Mouse (Mus musculus) lung, postnatal 0 days (tissue): ENCODE measurements around the gene Srpr. TPM values are rescaled to one million over a fixed set of nuclear protein-coding genes. Genes with fewer than 3 reads are reported as not detected.
A peak's percentile ranks its signal among the peaks of the same experiment; 100 is the strongest.

Experiments used
- ATAC-seq: fragments of 200-750 bp; cut with Nextera tagmentation; 2 replicates; pipeline ENCODE4 v1.8.0; 2017; ENCODE audit warnings: moderate library complexity
- DNase-seq: peaks from one replicate; pipeline ENCODE4 v3.0.0-alpha.2; 2016; ENCODE audit warnings: low spot score
- H3K27ac ChIP-seq: fragments of 300-500 bp; sonication (generic); 2 replicates; pipeline ENCODE4 v1.5.1; 2014; ENCODE audit warnings: antibody characterized with exemption, mild to moderate bottlenecking, low read length, mixed read lengths
- H3K27me3 ChIP-seq: fragments of 300-500 bp; sonication (generic); replicated peaks from 2 replicates; pipeline ENCODE4 v1.6.1; 2014; ENCODE audit warnings: low read length, mixed read lengths; ENCODE audit not compliant: insufficient read depth
- H3K36me3 ChIP-seq: fragments of 300-500 bp; sonication (generic); 2 replicates; pipeline ENCODE4 v1.6.1; 2014; ENCODE audit warnings: low read length, mixed read lengths; ENCODE audit not compliant: insufficient read depth
- H3K4me1 ChIP-seq: fragments of 300-500 bp; sonication (generic); 2 replicates; pipeline ENCODE4 v1.6.1; 2014; ENCODE audit warnings: antibody characterized with exemption, low read depth, low read length, mixed read lengths; ENCODE audit not compliant: insufficient read depth
- H3K4me2 ChIP-seq: fragments of 300-500 bp; sonication (generic); replicated peaks from 2 replicates; pipeline ENCODE4 v1.6.1; 2014; ENCODE audit warnings: low read depth, mild to moderate bottlenecking, low read length, moderate library complexity, mixed read lengths
- H3K4me3 ChIP-seq: fragments of 300-500 bp; sonication (generic); 2 replicates; pipeline ENCODE4 v1.5.1; 2014; ENCODE audit warnings: low read depth, low read length
- H3K9ac ChIP-seq: fragments of 300-500 bp; sonication (generic); replicated peaks from 2 replicates; pipeline ENCODE4 v1.6.1; 2014; ENCODE audit warnings: low read depth, mild to moderate bottlenecking
- H3K9me3 ChIP-seq: fragments of 300-500 bp; sonication (generic); 2 replicates; pipeline ENCODE4 v1.6.1; 2016; ENCODE audit warnings: low read length, mixed read lengths
- CTCF ChIP-seq: IDR thresholded peaks from 2 replicates; pipeline ENCODE4 v1.5.1; 2016; ENCODE audit warnings: antibody characterized with exemption, mild to moderate bottlenecking
- EP300 ChIP-seq: IDR thresholded peaks from 2 replicates; pipeline ENCODE4 v1.6.1; 2016; ENCODE audit warnings: antibody characterized with exemption, mild to moderate bottlenecking, control low read depth
- WGBS: fragments of 180-500 bp; shearing (Covaris S2); extraction: QIAGEN DNeasy Blood & Tissue Kit; methylation state at CpG from one replicate; pipeline ENCODE4 v1.1.7; 2014; 5-methylcytosine and 5-hydroxymethylcytosine counted together
- polyA plus RNA-seq: library from polyadenylated mRNA; unstranded; fragments of >200 nt; fragmentation: Nextera tagmentation; extraction: Ambion mirVana; gene quantifications from 2 replicates; pipeline ENCODE4 v1.2.1, GENCODE M21; 2015

Srpr gene
- polyA plus RNA-seq, 1 experiment from 2014 or later: 125 TPM

DNA sequence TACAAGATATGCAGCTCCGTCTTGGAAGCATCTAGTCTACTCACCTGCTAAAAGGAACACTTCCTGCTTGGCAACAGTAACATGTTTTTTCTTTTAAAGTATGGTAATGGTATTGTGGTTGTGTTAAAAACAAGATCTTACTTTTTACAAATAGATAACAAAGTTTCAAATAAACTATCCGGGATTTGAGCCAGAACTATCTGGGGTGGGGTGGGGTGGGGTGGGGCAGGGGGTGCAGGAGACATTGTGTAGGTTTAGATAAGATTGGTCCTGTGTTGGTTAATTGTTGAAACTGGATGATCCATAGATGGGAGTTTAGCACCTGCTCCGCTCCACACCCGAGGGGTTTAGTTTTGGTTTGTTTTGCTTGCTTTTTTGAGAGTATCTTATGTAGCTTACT, 62.4 kb downstream of the Srpr start:
- no peaks in the 10 kb centered on the region for H3K36me3 ChIP-seq
- H3K4me2 ChIP-seq: no peak overlapping the region
- H3K4me1 ChIP-seq: no peaks in the 10 kb centered on the region
- WGBS: 72% methylated on average over 4 of the region's 4 CpGs
- no peaks in the 10 kb centered on the region for H3K9me3 ChIP-seq
- H3K9ac ChIP-seq: no peak overlapping the region
- no peak overlapping the region for H3K4me3 ChIP-seq
- no peak for ATAC-seq
- no peaks in the 10 kb centered on the region for H3K27me3 ChIP-seq
- H3K27ac ChIP-seq: no peak overlapping the region
- no peak for TF ChIP-seq EP300
- TF ChIP-seq CTCF: no peak
- no peak for DNase-seq

DNA sequence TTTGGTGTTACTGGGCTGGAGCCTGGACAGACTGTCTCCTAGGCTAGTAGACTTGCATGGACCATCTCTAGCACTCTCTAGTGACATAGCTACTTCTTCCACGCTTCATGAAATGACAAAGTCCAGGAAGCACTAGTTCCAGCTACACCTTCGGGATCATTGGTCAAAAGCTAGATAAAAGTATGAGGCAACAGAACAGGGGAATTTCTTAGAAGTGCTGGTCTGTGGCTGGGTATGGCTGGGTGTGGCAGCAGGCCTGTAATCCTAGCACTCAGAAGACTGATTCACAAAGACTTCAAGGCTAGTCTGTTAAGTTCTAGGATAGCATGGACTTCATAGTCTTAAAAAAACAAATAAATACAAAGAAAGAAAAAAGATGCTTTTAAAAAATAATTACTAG, 63.5 kb downstream of the Srpr start:
- TF ChIP-seq CTCF: no peak
- no peak for TF ChIP-seq EP300
- 76% methylated on average over 2 of the region's 2 CpGs for WGBS

DNA sequence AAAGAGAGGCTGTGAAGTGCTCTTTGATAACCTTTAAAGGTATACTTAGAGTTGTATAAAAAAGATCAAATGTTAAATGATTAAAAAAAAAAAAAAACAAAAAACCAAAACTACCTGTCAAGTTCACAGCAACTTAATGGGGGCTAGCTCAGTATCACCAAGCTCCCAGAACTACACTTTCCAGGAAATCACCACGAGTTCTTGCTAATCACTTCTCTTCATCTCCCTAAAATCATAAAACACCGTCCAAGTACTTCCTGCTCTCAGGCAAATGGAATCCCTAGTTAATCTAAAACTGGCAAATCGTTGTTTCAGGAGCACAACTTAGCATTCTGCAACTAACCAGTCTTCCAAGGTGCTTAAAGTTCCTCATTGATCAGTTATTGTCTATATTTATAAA, 64.5 kb downstream of the Srpr start:
- Histone ChIP-seq H3K4me1 (peaks cover 6% of the 10 kb centered on the region; the same call in 1 of the 2 replicates), H3K36me3 (no peaks in the 10 kb centered on the region), H3K9ac (no peak overlapping the region), H3K9me3 (no peaks in the 10 kb centered on the region), H3K4me2 (no peak overlapping the region), H3K27me3 (no peaks in the 10 kb centered on the region), H3K4me3 (no peak overlapping the region), H3K27ac (no peak overlapping the region)
- WGBS: 31% methylated on average over 3 of the region's 3 CpGs
- TF ChIP-seq EP300: no peak
- no peak for TF ChIP-seq CTCF
- DNase-seq: peak; percentile 39
- ATAC-seq: no peak

More for the DNA sequence above, 63.5 kb downstream of the Srpr start:
- H3K9ac ChIP-seq: no peak overlapping the region
- no peaks in the 10 kb centered on the region for H3K36me3 ChIP-seq
- no peak for DNase-seq
- no peak for ATAC-seq
- peaks cover 5% of the 10 kb centered on the region; the same call in 1 of the 2 replicates for H3K4me1 ChIP-seq
- no peak overlapping the region for H3K4me3 ChIP-seq
- H3K9me3 ChIP-seq: no peaks in the 10 kb centered on the region
- H3K27ac ChIP-seq: no peak overlapping the region
- no peak overlapping the region for H3K4me2 ChIP-seq
- no peaks in the 10 kb centered on the region for H3K27me3 ChIP-seq

DNA sequence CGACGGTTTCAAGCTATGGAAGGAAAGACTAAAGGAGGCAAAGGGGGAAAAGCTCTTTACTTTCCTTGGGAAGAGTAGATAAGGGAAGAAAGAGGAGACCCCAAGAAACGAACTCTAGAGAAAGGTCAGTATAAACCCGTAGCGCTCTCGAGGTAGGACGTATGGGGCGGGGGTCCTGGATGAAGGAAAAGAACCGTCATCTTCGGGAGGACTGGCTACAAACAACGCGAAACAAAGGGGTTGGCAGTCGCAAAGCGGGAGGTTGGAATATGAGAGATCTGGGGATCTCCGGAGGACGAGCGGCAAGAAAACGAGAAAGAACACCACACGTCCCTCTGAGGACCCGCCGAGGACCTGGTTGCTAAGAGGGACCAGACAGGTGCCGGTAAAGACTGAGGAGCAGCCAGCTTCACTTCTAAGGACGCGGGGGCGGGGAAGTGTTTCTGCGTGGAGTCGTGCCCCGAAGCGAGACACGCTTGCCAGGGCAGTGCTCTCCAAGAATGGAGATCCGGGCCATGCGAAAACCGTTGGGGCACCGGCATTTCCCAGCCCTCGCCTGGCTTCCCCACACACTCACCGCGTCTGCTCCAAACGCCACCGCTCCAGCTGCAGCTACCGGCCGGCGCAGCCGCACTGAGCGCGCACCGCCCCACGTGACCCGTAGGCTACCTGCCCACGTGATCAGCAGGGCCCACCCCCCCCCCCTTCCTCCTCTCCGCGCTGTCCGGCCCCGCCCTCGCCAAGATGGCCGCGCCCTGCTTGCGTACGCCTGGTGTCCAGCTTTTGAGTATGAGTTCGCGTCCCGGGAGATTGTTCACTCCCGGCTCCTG, 67.4 kb downstream of the Srpr start, which contains the start of the genes Fam118b and Rpusd4:
Gene Fam118b (minus strand): TSS at position 660 of the 830 bp plus-strand sequence.
Gene Rpusd4 (plus strand): TSS at position 720 of the 830 bp plus-strand sequence.
- Histone ChIP-seq H3K9ac (peak within 1 kb of the TSS; percentile 67), H3K27me3 (no peaks in the 10 kb centered on the region), H3K4me3 (peak within 1 kb of the TSS; percentile 74), H3K4me1 (peaks cover 6% of the 10 kb centered on the region; the same call in 1 of the 2 replicates), H3K4me2 (peak within 1 kb of the TSS; percentile 76), H3K27ac (peak within 1 kb of the TSS; percentile 59), H3K36me3 (0 out of 2 replicates have a peak, but pooled peaks cover 3% of the 10 kb centered on the region), H3K9me3 (no peaks in the 10 kb centered on the region)
- DNase-seq (peak; percentile 96), ATAC-seq (peak; percentile 97)
- no peak for TF ChIP-seq EP300
- TF ChIP-seq CTCF: no peak
- WGBS: under 1% methylated on average over 53 of the region's 62 CpGs

DNA sequence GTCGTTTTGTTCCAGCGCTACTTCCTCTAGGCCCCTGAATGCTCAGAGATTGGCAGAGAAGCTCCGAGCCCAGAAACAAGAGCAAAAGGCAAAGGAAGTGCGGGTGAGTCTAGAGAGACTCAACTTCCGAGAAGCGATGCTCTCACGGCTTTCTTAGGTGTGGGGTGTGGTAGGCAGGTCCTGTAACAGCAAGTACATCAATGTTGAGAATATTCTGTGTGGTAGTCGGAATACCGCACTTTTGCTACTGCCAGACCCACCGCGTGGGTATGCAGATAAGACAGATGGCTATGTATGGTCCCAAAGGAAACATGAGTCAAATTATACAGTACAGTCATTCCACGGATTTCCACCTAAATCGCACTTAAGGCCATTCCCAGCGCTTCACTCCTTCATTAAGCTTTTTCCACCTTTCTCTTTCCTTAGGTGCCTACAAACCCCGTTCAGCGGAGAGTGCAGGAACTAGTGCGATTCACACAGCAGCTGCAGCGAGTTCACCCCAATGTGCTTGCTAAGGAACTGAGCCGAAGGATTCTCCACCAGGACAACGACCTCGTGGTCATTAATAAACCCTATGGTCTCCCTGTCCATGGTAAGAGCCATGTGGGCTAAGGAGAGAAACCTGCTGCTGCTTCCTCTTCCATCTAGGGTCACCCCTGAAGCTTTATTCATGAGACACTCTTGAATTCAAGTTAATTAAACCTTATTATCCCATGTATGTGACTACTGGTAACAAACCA, 68.2 kb downstream of the Srpr start:
- Histone ChIP-seq H3K36me3 (0 out of 2 replicates have a peak, but pooled peaks cover 11% of the 10 kb centered on the region), H3K27me3 (no peaks in the 10 kb centered on the region), H3K4me2 (peak overlapping the region; percentile 76), H3K27ac (peak overlapping the region; percentile 59), H3K4me3 (peak overlapping the region; percentile 74), H3K4me1 (peaks cover 6% of the 10 kb centered on the region; the same call in 1 of the 2 replicates), H3K9ac (peak overlapping the region; percentile 63), H3K9me3 (no peaks in the 10 kb centered on the region)
- DNase-seq: no peak
- peak; percentile 14 for ATAC-seq
- no peak for TF ChIP-seq EP300
- WGBS: 2% methylated on average over 21 of the region's 21 CpGs

DNA sequence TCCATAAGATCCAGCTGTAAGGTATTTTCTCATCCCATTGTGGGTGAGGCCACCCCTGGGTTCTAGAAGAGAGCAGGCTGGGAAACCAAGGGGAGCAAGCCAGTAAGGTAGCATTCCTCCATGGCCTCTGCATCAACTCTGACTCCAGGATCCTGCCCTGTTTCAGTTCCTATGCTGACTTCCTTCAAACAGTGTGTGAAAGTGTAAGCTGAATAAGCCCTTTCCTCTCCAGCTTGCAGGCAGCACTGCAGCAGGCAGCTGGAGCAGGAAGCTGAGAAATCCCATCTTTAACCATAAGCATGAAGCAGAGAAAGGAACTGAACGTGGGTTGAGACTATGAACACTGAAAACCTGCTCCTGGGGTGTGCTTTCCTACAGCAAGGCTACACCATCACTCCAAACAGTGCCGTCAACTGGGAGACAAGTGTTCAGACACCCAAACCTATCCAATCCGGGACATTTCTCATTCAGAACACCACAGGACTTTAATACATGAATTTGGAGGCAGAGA, 77.9 kb downstream of the Srpr start:
- Histone ChIP-seq H3K27ac (no peak overlapping the region), H3K4me3 (no peak overlapping the region), H3K9ac (no peak overlapping the region), H3K4me2 (no peak overlapping the region), H3K36me3 (peaks cover 17% of the 10 kb centered on the region; the same call in 1 of the 2 replicates), H3K9me3 (no peaks in the 10 kb centered on the region), H3K4me1 (no peaks in the 10 kb centered on the region), H3K27me3 (no peaks in the 10 kb centered on the region)
- 83% methylated on average over 3 of the region's 3 CpGs for WGBS
- no peak for ATAC-seq
- no peak for DNase-seq
- TF ChIP-seq EP300 (no peak), CTCF (no peak)
